Mouse (Mus musculus): ENCODE measurements at regions not wholly inside any gene's neighbourhood (a gene's known extent, or its start where the extent isn't known, plus 50 kb on each side); places are given as distances from the start of the nearest gene placed in this dataset.

GRCm38 (mm10) chr1:75925046-75925445 is 379.0 kb downstream of the Slc4a3 start:
- TF ChIP-seq POLR2A (IDR thresholded peaks at IDR 0.05; ENCODE audit: low read depth, low read length) (no peak), GABPA (IDR thresholded peaks at IDR 0.05; ENCODE audit: insufficient replicate concordance, low read depth, low read length) (no peak), CTCF (conservative IDR thresholded peaks at IDR 0.05 in 1 of 2, IDR thresholded peaks at IDR 0.05 in 1 of 2; ENCODE audit: low read depth in 2 of 2, low read length in 2 of 2) (no peak), ZC3H11A (IDR thresholded peaks at IDR 0.05; ENCODE audit: low read depth, low read length) (no peak), JUN (IDR thresholded peaks at IDR 0.05; ENCODE audit: insufficient read depth, low read depth, low read length) (no peak), POLR2AphosphoS2 (IDR thresholded peaks at IDR 0.05; ENCODE audit: low read depth, low read length) (no peak), TCF12 (IDR thresholded peaks at IDR 0.05; ENCODE audit: low read depth, low read length) (no peak), EP300 (IDR thresholded peaks at IDR 0.05; ENCODE audit: low read length) (no peak), SMC3 (IDR thresholded peaks at IDR 0.05; ENCODE audit: low read depth, low read length) (no peak), KAT2A (IDR thresholded peaks at IDR 0.05; ENCODE audit: insufficient replicate concordance, low read length) (no peak), ELF1 (IDR thresholded peaks at IDR 0.05; ENCODE audit: low read depth, low read length) (no peak)

Data from CH12.LX (cell line).